Mouse (Mus musculus): ENCODE data around the gene Spint2. TPM values are rescaled to one million over a fixed set of nuclear protein-coding genes. Genes with fewer than 3 reads are reported as not detected.

Spint2 gene
- total RNA-seq (2017) = 2.6 to 4.4 TPM (median 4.2 TPM) in 3 replicates

- peak; percentile 25; the same call in 1 of the 2 replicates for ATAC-seq (replicated peaks; ENCODE audit: insufficient number of reproducible peaks, low FRiP score, low TSS enrichment, poor library complexity, severe bottlenecking)
Measured at GRCm38 (mm10) chr7:29281201-29282073, at the start of gene Spint2. Gene Spint2 (minus strand): TSS chr7:29281912.

- ATAC-seq (replicated peaks; ENCODE audit: insufficient number of reproducible peaks, low FRiP score, low TSS enrichment, poor library complexity, severe bottlenecking) = no peak
Measured at GRCm38 (mm10) chr7:29328984-29329383, 47.3 kb upstream of the Spint2 start.

DNA sequence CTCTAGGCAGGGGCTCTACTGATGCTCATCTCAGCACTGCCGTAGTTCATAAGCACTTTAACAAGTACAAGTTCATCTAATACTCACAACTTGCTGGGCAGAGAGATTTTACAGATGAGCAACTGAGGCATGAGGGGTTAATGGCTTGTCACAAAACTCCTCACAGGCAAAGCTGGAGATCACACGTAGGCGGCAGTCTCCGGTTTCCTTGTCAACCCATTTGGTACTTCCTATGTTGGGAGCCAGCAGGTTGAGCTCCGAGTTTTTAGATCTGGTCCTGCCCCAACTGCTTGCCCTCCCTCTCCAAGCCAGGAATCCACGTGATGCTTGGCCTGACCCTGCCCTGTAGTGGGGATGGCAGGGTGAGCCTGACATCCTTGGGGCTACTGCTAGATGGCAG is 45.4 kb upstream of the Spint2 start:
- ATAC-seq (replicated peaks; ENCODE audit: insufficient number of reproducible peaks, low FRiP score, low TSS enrichment, poor library complexity, severe bottlenecking) = no peak

GRCm38 (mm10) chr7:29319337-29320307 is 37.9 kb upstream of the Spint2 start:
- ATAC-seq (replicated peaks; ENCODE audit: insufficient number of reproducible peaks, low FRiP score, low TSS enrichment, poor library complexity, severe bottlenecking) = no peak

GRCm38 (mm10) chr7:29318115-29318911 is 36.6 kb upstream of the Spint2 start:
- no peak for ATAC-seq (replicated peaks; ENCODE audit: insufficient number of reproducible peaks, low FRiP score, low TSS enrichment, poor library complexity, severe bottlenecking)

- ATAC-seq (replicated peaks; ENCODE audit: insufficient number of reproducible peaks, low FRiP score, low TSS enrichment, poor library complexity, severe bottlenecking) = no peak
Measured at GRCm38 (mm10) chr7:29317558-29317957, 35.8 kb upstream of the Spint2 start.

DNA sequence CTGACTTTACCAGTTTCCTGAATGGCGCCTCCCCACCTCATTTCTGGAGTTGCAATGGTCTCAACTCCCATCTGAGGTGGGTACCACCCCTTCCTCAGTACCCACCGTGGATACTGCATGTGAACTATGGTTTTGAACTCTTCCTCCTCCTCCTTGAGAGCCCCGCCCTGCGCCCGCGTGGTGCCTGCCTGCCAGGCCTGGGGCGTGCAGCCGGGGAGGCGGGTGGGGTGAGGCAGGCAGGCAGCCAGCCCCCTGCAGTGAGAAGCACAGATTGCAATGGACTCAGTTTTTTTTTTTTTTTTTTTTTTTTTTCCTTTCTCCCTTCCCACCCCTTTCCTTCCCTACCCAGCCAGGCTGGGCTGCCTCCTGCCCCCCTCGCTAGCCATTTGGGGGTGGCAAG is 35.3 kb upstream of the Spint2 start:
- no peak for ATAC-seq (replicated peaks; ENCODE audit: insufficient number of reproducible peaks, low FRiP score, low TSS enrichment, poor library complexity, severe bottlenecking)

DNA sequence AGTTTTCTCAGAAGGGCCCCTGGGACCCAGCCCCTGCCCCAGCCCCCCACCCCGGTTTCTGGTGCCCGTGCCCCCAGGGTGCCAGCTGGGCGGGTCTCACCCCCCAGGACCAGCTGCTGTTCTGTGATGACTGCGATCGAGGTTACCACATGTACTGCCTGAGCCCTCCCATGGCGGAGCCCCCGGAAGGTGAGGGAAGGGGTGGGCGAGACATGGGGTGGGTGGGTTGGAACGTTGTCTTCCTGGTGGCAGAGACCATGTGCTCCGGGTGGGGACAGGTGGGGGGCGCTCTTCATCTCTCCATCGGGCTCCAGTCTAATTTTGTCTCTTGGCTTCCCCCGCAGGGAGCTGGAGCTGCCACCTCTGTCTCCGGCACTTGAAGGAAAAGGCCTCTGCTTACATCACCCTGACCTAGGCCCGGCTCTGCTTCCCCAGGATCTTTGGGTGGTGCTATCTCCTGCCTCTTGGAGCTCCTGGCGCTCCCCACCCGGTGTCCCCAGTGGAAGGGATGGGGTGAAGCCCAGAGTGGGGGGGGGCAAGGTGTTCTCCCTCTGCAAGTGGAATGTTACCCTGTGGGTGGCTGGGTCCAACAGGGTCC is 34.5 kb upstream of the Spint2 start:
- ATAC-seq (replicated peaks; ENCODE audit: insufficient number of reproducible peaks, low FRiP score, low TSS enrichment, poor library complexity, severe bottlenecking) = no peak

- ATAC-seq (replicated peaks; ENCODE audit: insufficient number of reproducible peaks, low FRiP score, low TSS enrichment, poor library complexity, severe bottlenecking) = no peak
Measured at GRCm38 (mm10) chr7:29314844-29315628, 33.3 kb upstream of the Spint2 start.

DNA sequence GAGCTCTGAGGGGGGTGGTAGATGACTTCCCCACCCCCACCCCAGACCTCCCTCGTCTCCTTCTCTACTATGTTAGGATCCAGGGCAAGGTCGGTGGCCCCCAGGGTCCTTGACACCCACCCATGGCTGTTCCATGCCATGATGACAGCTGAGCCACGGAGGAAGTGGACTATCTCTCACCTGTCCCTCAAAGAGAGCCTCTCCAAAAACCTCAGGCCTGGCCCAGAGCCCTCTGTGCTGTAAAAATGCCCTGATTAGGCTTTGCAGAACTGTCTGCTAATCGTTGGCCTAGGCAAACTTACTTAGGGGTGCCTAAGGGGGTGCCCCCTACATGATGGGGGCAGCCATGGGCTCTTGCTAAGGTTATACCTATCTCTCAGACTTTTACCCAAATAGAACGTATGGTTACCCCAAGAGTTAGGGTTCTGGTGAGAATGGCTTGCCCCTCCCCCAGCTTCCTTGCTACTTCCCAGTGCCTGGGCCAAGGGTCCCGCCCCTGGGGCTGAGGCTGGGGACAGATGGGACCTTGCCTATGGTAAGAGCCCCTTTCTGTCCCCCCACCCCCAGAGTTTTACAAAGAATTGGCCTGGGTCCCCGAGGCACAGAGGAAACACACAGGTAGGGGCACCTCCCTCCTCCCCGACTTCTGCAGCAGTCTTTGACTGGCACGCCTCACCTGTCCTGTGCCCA is 32.0 kb upstream of the Spint2 start:
- no peak for ATAC-seq (replicated peaks; ENCODE audit: insufficient number of reproducible peaks, low FRiP score, low TSS enrichment, poor library complexity, severe bottlenecking)

DNA sequence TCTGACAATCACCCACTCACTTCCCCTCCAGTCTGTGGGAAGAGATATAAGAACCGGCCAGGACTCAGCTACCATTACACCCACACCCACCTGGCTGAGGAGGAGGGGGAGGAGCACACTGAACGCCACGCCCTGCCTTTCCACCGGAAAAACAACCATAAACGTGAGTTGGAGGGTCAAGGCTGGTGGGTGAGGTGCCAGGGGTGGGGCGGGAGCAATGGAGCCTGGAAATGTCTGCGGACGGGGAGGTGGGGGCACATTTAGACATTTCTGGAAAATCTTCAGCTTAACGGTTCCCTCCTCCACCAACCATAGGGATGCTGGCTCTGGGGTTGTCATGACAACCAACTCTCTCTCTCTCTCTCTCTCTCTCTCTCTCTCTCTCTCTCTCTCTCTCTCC is 31.3 kb upstream of the Spint2 start:
- ATAC-seq (replicated peaks; ENCODE audit: insufficient number of reproducible peaks, low FRiP score, low TSS enrichment, poor library complexity, severe bottlenecking) = no peak

DNA sequence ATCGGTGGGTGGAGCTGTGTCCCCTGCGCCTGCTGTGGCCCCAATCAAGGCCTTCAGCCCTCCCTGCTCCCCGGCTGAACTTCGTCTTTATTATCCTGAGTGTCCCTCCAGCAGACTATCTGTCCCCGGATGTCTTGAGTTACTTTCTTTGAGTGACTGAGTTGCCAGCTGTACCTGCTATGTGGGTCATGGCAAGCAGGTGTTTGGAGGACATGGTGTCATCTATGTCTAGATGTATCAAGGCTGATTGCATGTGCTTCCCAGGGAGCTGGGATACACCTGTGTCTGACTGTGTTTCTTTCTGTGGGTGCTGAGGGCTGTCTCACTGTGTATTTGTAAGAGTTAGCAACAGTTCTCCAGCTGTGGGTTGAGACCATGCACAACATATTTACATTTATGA is 28.0 kb upstream of the Spint2 start:
- ATAC-seq (replicated peaks; ENCODE audit: insufficient number of reproducible peaks, low FRiP score, low TSS enrichment, poor library complexity, severe bottlenecking) = no peak

GRCm38 (mm10) chr7:29309221-29309721 is 27.6 kb upstream of the Spint2 start:
- ATAC-seq (replicated peaks; ENCODE audit: insufficient number of reproducible peaks, low FRiP score, low TSS enrichment, poor library complexity, severe bottlenecking) = no peak

- ATAC-seq (replicated peaks; ENCODE audit: insufficient number of reproducible peaks, low FRiP score, low TSS enrichment, poor library complexity, severe bottlenecking) = no peak
Measured at GRCm38 (mm10) chr7:29307350-29308104, 25.8 kb upstream of the Spint2 start.

DNA sequence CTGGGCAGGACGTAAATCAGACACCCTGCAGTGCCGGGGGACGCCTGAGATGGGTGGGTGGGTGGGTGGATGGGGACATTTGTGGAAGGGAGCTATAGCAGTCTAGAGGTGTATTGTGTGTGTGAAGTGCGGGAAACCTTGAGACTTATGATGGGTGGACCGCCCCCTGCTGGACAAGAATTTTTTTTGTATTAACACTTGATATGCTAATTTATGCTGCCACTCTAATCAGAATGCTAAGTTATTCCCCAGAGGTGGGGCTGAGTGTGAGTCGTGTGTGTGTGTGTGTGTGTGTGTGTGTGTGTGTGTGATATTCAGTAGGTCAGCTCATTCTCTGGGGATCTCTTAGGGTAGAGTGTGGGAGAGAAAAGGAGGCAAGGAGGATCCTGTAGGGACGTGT is 24.9 kb upstream of the Spint2 start:
- no peak for ATAC-seq (replicated peaks; ENCODE audit: insufficient number of reproducible peaks, low FRiP score, low TSS enrichment, poor library complexity, severe bottlenecking)

DNA sequence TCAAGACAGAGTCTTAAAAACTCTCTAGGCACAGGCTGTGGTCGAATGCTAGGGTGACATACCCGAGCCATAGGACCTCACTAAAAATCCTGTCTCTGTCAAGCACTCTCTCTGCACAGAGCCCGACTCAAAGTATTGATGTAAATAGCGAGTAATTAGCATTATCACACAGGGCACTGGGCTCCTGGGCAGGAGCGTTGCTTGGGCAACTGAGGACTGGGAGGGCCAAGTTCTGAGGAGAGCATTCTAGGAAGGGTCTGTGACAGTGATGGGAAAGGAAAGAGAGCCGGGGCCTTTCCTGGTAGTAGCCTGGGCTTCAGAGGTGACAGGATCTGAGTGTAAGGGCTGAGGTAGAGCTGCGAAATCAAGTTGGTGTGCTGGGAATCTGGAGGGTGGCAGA is 24.4 kb upstream of the Spint2 start:
- no peak for ATAC-seq (replicated peaks; ENCODE audit: insufficient number of reproducible peaks, low FRiP score, low TSS enrichment, poor library complexity, severe bottlenecking)

All from monocyte, adult 5-6 weeks (primary cell).